Mouse (Mus musculus): ENCODE measurements at regions not wholly inside any gene's neighbourhood (a gene's known extent, or its start where the extent isn't known, plus 50 kb on each side); places are given as distances from the start of the nearest gene placed in this dataset.

- no peak for TF ChIP-seq CTCF (IDR thresholded peaks at IDR 0.05; ENCODE audit: low read depth, low read length)
- no peak for TF ChIP-seq POLR2A (IDR thresholded peaks at IDR 0.05; ENCODE audit: insufficient read depth, low read length)
Measured at GRCm38 (mm10) chr17:47215841-47216240, 152.8 kb upstream of the Mrps10 start.
